Mouse (Mus musculus) gastrocnemius, postnatal 10 days (tissue): Measurements from ENCODE around the gene Bptf. TPM values are rescaled to one million over a fixed set of nuclear protein-coding genes. Genes with fewer than 3 reads are reported as not detected.
A peak's percentile ranks its signal among the peaks of the same experiment; 100 is the strongest.
"Not testable (repeated sequence)": the region's sequence is repeated elsewhere in the genome, so short reads cannot be mapped to it uniquely, and the experiment has no call there.

Experiments
- DNase-seq: peaks from one replicate; pipeline ENCODE4 v3.0.0; 2021; ENCODE audit warnings: mixed read lengths
- total RNA-seq, 2 experiments: library from RNA; stranded (reverse); gene quantifications; 2 replicates each; pipeline ENCODE4 v1.2.3; 2021

Bptf gene
- total RNA-seq, 2 experiments from 2014 or later, result 25.5 to 35.1 TPM

- no peak for DNase-seq
These were observed 114.5 kb downstream of the Bptf start for GRCm38 (mm10) chr11:107017339-107017886.

GRCm38 (mm10) chr11:107016893-107017292 is 115.0 kb downstream of the Bptf start:
- DNase-seq, result no peak

GRCm38 (mm10) chr11:107015535-107016187 is 116.3 kb downstream of the Bptf start:
- not testable (repeated sequence) for DNase-seq

GRCm38 (mm10) chr11:107014597-107015309 is 117.2 kb downstream of the Bptf start:
- no peak for DNase-seq

GRCm38 (mm10) chr11:107014020-107014585 is 117.8 kb downstream of the Bptf start:
- no peak for DNase-seq

GRCm38 (mm10) chr11:107012324-107013017 is 119.5 kb downstream of the Bptf start:
- DNase-seq, result peak; percentile 98

GRCm38 (mm10) chr11:107011669-107012323 is 120.1 kb downstream of the Bptf start:
- no peak for DNase-seq

- DNase-seq, result no peak
These were observed 120.8 kb downstream of the Bptf start for GRCm38 (mm10) chr11:107011171-107011570.

GRCm38 (mm10) chr11:107010447-107010846 is 121.5 kb downstream of the Bptf start:
- no peak for DNase-seq

- no peak for DNase-seq
These were observed 126.4 kb downstream of the Bptf start for GRCm38 (mm10) chr11:107005538-107005937.

- no peak for DNase-seq
These were observed 129.9 kb downstream of the Bptf start for GRCm38 (mm10) chr11:107001760-107002675.

- DNase-seq, result no peak
These were observed 131.9 kb downstream of the Bptf start for GRCm38 (mm10) chr11:106999949-107000513.

GRCm38 (mm10) chr11:106999151-106999948 is 132.6 kb downstream of the Bptf start, which contains the start of gene Kpna2:
TSS of gene Kpna2 (minus strand) at chr11:106999541.
- DNase-seq, result peak; percentile 87

- no peak for DNase-seq
These were observed 133.2 kb downstream of the Bptf start for GRCm38 (mm10) chr11:106998651-106999150.

- DNase-seq, result no peak
These were observed 134.0 kb downstream of the Bptf start for GRCm38 (mm10) chr11:106997976-106998375.

- not testable (repeated sequence) for DNase-seq
These were observed 135.4 kb downstream of the Bptf start for GRCm38 (mm10) chr11:106996492-106996891.

GRCm38 (mm10) chr11:106994246-106995085 is 137.5 kb downstream of the Bptf start:
- no peak for DNase-seq

GRCm38 (mm10) chr11:106987384-106987783 is 144.5 kb downstream of the Bptf start:
- DNase-seq, result no peak
